Mouse (Mus musculus): ENCODE results near the gene Rubcn.

Gene Rubcn

GRCm38 (mm10) chr16:32818441-32818840 lies 59.1 kb downstream of the Rubcn start:
- no peak for DNase-seq (ENCODE audit: low read depth, low spot score)

GRCm38 (mm10) chr16:32818036-32818435 lies 59.5 kb downstream of the Rubcn start:
- no peak for DNase-seq (ENCODE audit: low read depth, low spot score)

GRCm38 (mm10) chr16:32815160-32815605 lies 62.4 kb downstream of the Rubcn start:
- DNase-seq (ENCODE audit: low read depth, low spot score) = no peak

GRCm38 (mm10) chr16:32814539-32814938 lies 63.0 kb downstream of the Rubcn start:
- no peak for DNase-seq (ENCODE audit: low read depth, low spot score)

GRCm38 (mm10) chr16:32813771-32814170 lies 63.8 kb downstream of the Rubcn start:
- DNase-seq (ENCODE audit: low read depth, low spot score) = no peak

GRCm38 (mm10) chr16:32813362-32813761 lies 64.2 kb downstream of the Rubcn start:
- DNase-seq (ENCODE audit: low read depth, low spot score) = no peak

GRCm38 (mm10) chr16:32812888-32813361 lies 64.6 kb downstream of the Rubcn start:
- peak; percentile 50 for DNase-seq (ENCODE audit: low read depth, low spot score)

GRCm38 (mm10) chr16:32810321-32810720 lies 67.2 kb downstream of the Rubcn start, which contains the start of gene Smbd1:
Gene Smbd1 (minus strand): TSS chr16:32810477.
- DNase-seq (ENCODE audit: low read depth, low spot score) = no peak

GRCm38 (mm10) chr16:32807408-32808185 lies 70.0 kb downstream of the Rubcn start:
- DNase-seq (ENCODE audit: low read depth, low spot score) = no peak

GRCm38 (mm10) chr16:32805151-32805550 lies 72.4 kb downstream of the Rubcn start:
- no peak for DNase-seq (ENCODE audit: low read depth, low spot score)

- DNase-seq (ENCODE audit: low read depth, low spot score) = no peak
Measured at GRCm38 (mm10) chr16:32803901-32804300, 73.7 kb downstream of the Rubcn start.

- DNase-seq (ENCODE audit: low read depth, low spot score) = peak; percentile 50
Measured at GRCm38 (mm10) chr16:32803252-32803853, 74.2 kb downstream of the Rubcn start.

- DNase-seq (ENCODE audit: low read depth, low spot score) = no peak
Measured at GRCm38 (mm10) chr16:32797426-32797689, 80.2 kb downstream of the Rubcn start, which contains the start of gene Muc20. Gene Muc20 (minus strand): TSS chr16:32797435.

- DNase-seq (ENCODE audit: low read depth, low spot score) = no peak
Measured at GRCm38 (mm10) chr16:32796676-32797425, 80.7 kb downstream of the Rubcn start.

GRCm38 (mm10) chr16:32795177-32795576 lies 82.4 kb downstream of the Rubcn start:
- no peak for DNase-seq (ENCODE audit: low read depth, low spot score)

GRCm38 (mm10) chr16:32790056-32790455 lies 87.5 kb downstream of the Rubcn start:
- no peak for DNase-seq (ENCODE audit: low read depth, low spot score)

- DNase-seq (ENCODE audit: low read depth, low spot score) = peak; percentile 22
Measured at GRCm38 (mm10) chr16:32784840-32785239, 92.7 kb downstream of the Rubcn start.

- no peak for DNase-seq (ENCODE audit: low read depth, low spot score)
Measured at GRCm38 (mm10) chr16:32783324-32784062, 94.1 kb downstream of the Rubcn start.

GRCm38 (mm10) chr16:32778956-32779355 lies 98.6 kb downstream of the Rubcn start:
- no peak for DNase-seq (ENCODE audit: low read depth, low spot score)

GRCm38 (mm10) chr16:32776676-32777075 lies 100.9 kb downstream of the Rubcn start:
- no peak for DNase-seq (ENCODE audit: low read depth, low spot score)

Measured in brain, embryonic 18.5 days (tissue).